ENCODE assay signal across 24 mouse cellular contexts in the genomic region with DNA sequence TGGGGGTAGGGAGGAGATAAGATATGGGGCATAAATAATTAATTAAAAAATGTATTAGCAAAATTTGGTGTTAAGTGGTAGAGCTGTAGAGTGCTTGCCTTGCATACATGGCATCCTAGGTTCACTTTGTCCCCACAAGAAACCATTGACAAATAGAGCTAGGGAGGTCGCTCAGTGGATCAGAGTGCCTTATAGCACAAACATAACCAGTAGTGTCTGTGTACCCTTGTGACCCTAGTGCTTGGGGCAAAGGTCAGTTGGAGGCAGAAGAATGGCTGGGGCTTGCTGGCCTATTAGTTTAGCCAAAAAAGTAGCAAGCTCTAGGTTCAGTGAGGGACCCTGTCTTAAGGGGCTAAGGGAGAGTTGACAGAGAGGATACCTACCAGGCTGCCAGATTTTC. TPM values are rescaled to one million over a fixed set of nuclear protein-coding genes. Genes with fewer than 3 reads are reported as not detected.
DNase-seq lines count a peak whose midpoint lies in the region; ATAC-seq and TF ChIP-seq lines count a peak whose summit lies in the region.
"Had no signal": no experiment of that assay in that cellular context is flagged by ENCODE, and none has a peak within 500 bp of the region (broad histone marks: within the 10 kb centered on the region; RNA-seq: fewer than 3 reads in every experiment).

No protein-coding gene starts in this region.

- ATAC-seq in liver, embryonic 11.5 days (replicated peaks; ENCODE audit: low FRiP score): peak; percentile 39; the same call in 1 of the 2 replicates
- ATAC-seq in liver, embryonic 13.5 days (ENCODE audit: low read depth): peak; percentile 71
- ATAC-seq in liver, embryonic 16.5 days (ENCODE audit: low read depth): peak; percentile 71
- no peak for ATAC-seq in forebrain, embryonic 13.5 days
- ATAC-seq: forebrain, embryonic 15.5 days; Patski had no signal

- H3K9me3 ChIP-seq in liver, embryonic 11.5 days (ENCODE audit: control insufficient read depth, low read length): no peaks in the 10 kb centered on the region
- H3K9me3 ChIP-seq in liver, embryonic 13.5 days (replicated peaks): no peaks in the 10 kb centered on the region
- no peaks in the 10 kb centered on the region for H3K9me3 ChIP-seq in liver, embryonic 16.5 days (replicated peaks; ENCODE audit: control insufficient read depth, low read length)
- no peaks in the 10 kb centered on the region for H3K9me3 ChIP-seq in forebrain, embryonic 13.5 days (replicated peaks)
- H3K9me3 ChIP-seq: embryonic facial prominence, embryonic 12.5 days; embryonic facial prominence, embryonic 15.5 days; forebrain, embryonic 15.5 days; G1E; hindbrain, embryonic 12.5 days; hindbrain, embryonic 15.5 days had no signal

- no peak for TF ChIP-seq POLR2A in kidney, adult 2 months (IDR thresholded peaks at IDR 0.05; ENCODE audit: low read depth, low read length)

- DNase-seq in kidney, adult 2 months: peak; percentile 22
- DNase-seq in kidney, postnatal 14 days: no peak
- no peak for DNase-seq in liver, embryonic 11.5 days (ENCODE audit: low spot score)
- DNase-seq in liver, embryonic 13.5 days: no peak
- no peak for DNase-seq in right cerebral cortex, postnatal 10 days (ENCODE audit: low spot score in 2 of 2)
- DNase-seq in lung, postnatal 14 days: no peak
- DNase-seq: adrenal gland, postnatal 14 days; B cell, adult 2 months; cerebellum, adult 11 months; cerebellum, adult 2 months; cerebellum, adult 9-11 months; cerebellum, postnatal 25 days; gastrocnemius, postnatal 25 days had no signal

- H3K4me2 ChIP-seq in liver, embryonic 11.5 days: no peak overlapping the region
- H3K4me2 ChIP-seq in liver, embryonic 13.5 days: no peak overlapping the region
- H3K4me2 ChIP-seq in liver, embryonic 16.5 days (ENCODE audit: low read depth, low read length): no peak overlapping the region
- no peak overlapping the region for H3K4me2 ChIP-seq in forebrain, embryonic 13.5 days
- H3K4me2 ChIP-seq: embryonic facial prominence, embryonic 12.5 days; embryonic facial prominence, embryonic 15.5 days; forebrain, embryonic 15.5 days; heart, embryonic 11.5 days; hindbrain, embryonic 12.5 days; hindbrain, embryonic 15.5 days had no signal

- H3K36me3 ChIP-seq in kidney, adult 2 months (ENCODE audit: control insufficient read depth, insufficient read depth, low read length): no peaks in the 10 kb centered on the region
- H3K36me3 ChIP-seq in liver, embryonic 11.5 days (ENCODE audit: control insufficient read depth, insufficient read depth, low read length): no peaks in the 10 kb centered on the region
- no peaks in the 10 kb centered on the region for H3K36me3 ChIP-seq in liver, embryonic 13.5 days
- no peaks in the 10 kb centered on the region for H3K36me3 ChIP-seq in liver, embryonic 16.5 days (ENCODE audit: control insufficient read depth, insufficient read depth)
- H3K36me3 ChIP-seq in forebrain, embryonic 13.5 days (ENCODE audit: poor library complexity, severe bottlenecking): no peaks in the 10 kb centered on the region
- H3K36me3 ChIP-seq: embryonic facial prominence, embryonic 12.5 days; embryonic facial prominence, embryonic 15.5 days; forebrain, embryonic 15.5 days; hindbrain, embryonic 12.5 days; hindbrain, embryonic 15.5 days had no signal

- 0 out of 2 replicates have a peak, but pooled peaks cover 4% of the 10 kb centered on the region for H3K4me1 ChIP-seq in kidney, adult 2 months (ENCODE audit: control insufficient read depth, insufficient read depth, low read length)
- H3K4me1 ChIP-seq in liver, embryonic 11.5 days (replicated peaks; ENCODE audit: control insufficient read depth, insufficient read depth, low read length): peaks cover 15% of the 10 kb centered on the region
- peaks cover 19% of the 10 kb centered on the region for H3K4me1 ChIP-seq in liver, embryonic 13.5 days (replicated peaks)
- H3K4me1 ChIP-seq in liver, embryonic 16.5 days (ENCODE audit: control insufficient read depth, low read depth, low read length): peaks cover 3% of the 10 kb centered on the region; the same call in 1 of the 2 replicates
- no peaks in the 10 kb centered on the region for H3K4me1 ChIP-seq in forebrain, embryonic 13.5 days
- H3K4me1 ChIP-seq: embryonic facial prominence, embryonic 12.5 days; embryonic facial prominence, embryonic 15.5 days; forebrain, embryonic 15.5 days; hindbrain, embryonic 12.5 days; hindbrain, embryonic 15.5 days had no signal

- H3K27ac ChIP-seq in kidney, adult 2 months (ENCODE audit: insufficient read depth, low read depth, low read length): no peak overlapping the region
- no peak overlapping the region for H3K27ac ChIP-seq in liver, embryonic 11.5 days (ENCODE audit: low read depth, low read length)
- no peak overlapping the region for H3K27ac ChIP-seq in liver, embryonic 13.5 days
- 0 out of 2 replicates have a peak overlapping the region, but pooled peaks have one; percentile 30 for H3K27ac ChIP-seq in liver, embryonic 16.5 days (ENCODE audit: low read length)
- no peak overlapping the region for H3K27ac ChIP-seq in forebrain, embryonic 13.5 days
- H3K27ac ChIP-seq: embryonic facial prominence, embryonic 12.5 days; embryonic facial prominence, embryonic 15.5 days; forebrain, embryonic 15.5 days; hindbrain, embryonic 12.5 days; hindbrain, embryonic 15.5 days had no signal

- no peak overlapping the region for H3K4me3 ChIP-seq in kidney, adult 2 months (ENCODE audit: insufficient read depth, low read depth, low read length)
- H3K4me3 ChIP-seq in liver, embryonic 11.5 days (ENCODE audit: low read depth, low read length): no peak overlapping the region
- no peak overlapping the region for H3K4me3 ChIP-seq in liver, embryonic 13.5 days (replicated peaks)
- H3K4me3 ChIP-seq in liver, embryonic 16.5 days (ENCODE audit: low read depth, low read length): no peak overlapping the region
- H3K4me3 ChIP-seq in forebrain, embryonic 13.5 days: no peak overlapping the region
- H3K4me3 ChIP-seq: embryonic facial prominence, embryonic 12.5 days; embryonic facial prominence, embryonic 15.5 days; forebrain, embryonic 15.5 days; hindbrain, embryonic 12.5 days; hindbrain, embryonic 15.5 days had no signal

- H3K27me3 ChIP-seq in kidney, adult 2 months (replicated peaks; ENCODE audit: control insufficient read depth, insufficient read depth, low read length): no peaks in the 10 kb centered on the region
- no peaks in the 10 kb centered on the region for H3K27me3 ChIP-seq in liver, embryonic 11.5 days (replicated peaks; ENCODE audit: control insufficient read depth, insufficient read depth, low read length)
- H3K27me3 ChIP-seq in liver, embryonic 13.5 days: no peaks in the 10 kb centered on the region
- H3K27me3 ChIP-seq in liver, embryonic 16.5 days (ENCODE audit: control insufficient read depth, insufficient read depth, low read depth, low read length): no peaks in the 10 kb centered on the region
- no peaks in the 10 kb centered on the region for H3K27me3 ChIP-seq in forebrain, embryonic 13.5 days
- H3K27me3 ChIP-seq: CH12.LX; embryonic facial prominence, embryonic 12.5 days; embryonic facial prominence, embryonic 15.5 days; forebrain, embryonic 15.5 days; hindbrain, embryonic 12.5 days; hindbrain, embryonic 15.5 days; Patski had no signal

- no peak for TF ChIP-seq CTCF in kidney, adult 2 months (conservative IDR thresholded peaks at IDR 0.05; ENCODE audit: insufficient read depth, insufficient read length, low read depth, low read length)

- no peak overlapping the region for H3K9ac ChIP-seq in liver, embryonic 11.5 days (ENCODE audit: low read depth, low read length)
- no peak overlapping the region for H3K9ac ChIP-seq in liver, embryonic 13.5 days
- no peak overlapping the region for H3K9ac ChIP-seq in liver, embryonic 16.5 days (ENCODE audit: low read depth, low read length)
- no peak overlapping the region for H3K9ac ChIP-seq in forebrain, embryonic 13.5 days
- H3K9ac ChIP-seq: embryonic facial prominence, embryonic 12.5 days; embryonic facial prominence, embryonic 15.5 days; forebrain, embryonic 15.5 days; hindbrain, embryonic 12.5 days; hindbrain, embryonic 15.5 days had no signal

- 79% methylated on average over 1 of the region's 1 CpGs for WGBS in kidney, adult 2 months
- WGBS in liver, embryonic 11.5 days: 72% methylated on average over 1 of the region's 1 CpGs
- 69% methylated on average over 1 of the region's 1 CpGs for WGBS in liver, embryonic 13.5 days (ENCODE audit: insufficient replicate concordance)
- WGBS in liver, embryonic 16.5 days (ENCODE audit: insufficient replicate concordance): 55% methylated on average over 1 of the region's 1 CpGs
- WGBS in forebrain, embryonic 13.5 days: 90% methylated on average over 1 of the region's 1 CpGs

RNA-seq across cellular contexts. Expression of a gene that starts 45.6 kb away (rescaled TPM):
- polyA plus RNA-seq in kidney, adult 2 months (2012; rRNA removed): 3.3 and 4.1 TPM in 2 replicates
- 5.7 and 7.0 TPM in 2 replicates for polyA plus RNA-seq in liver, embryonic 11.5 days (2014; fragmentation: Nextera tagmentation; extraction: Ambion mirVana)
- 3.8 and 4.1 TPM in 2 replicates for polyA plus RNA-seq in liver, embryonic 13.5 days (2015; fragmentation: Nextera tagmentation; extraction: Ambion mirVana)
- 2.8 TPM in 2 replicates for polyA plus RNA-seq in liver, embryonic 16.5 days (2015; fragmentation: Nextera tagmentation; extraction: Ambion mirVana)
- 28.1 and 30.1 TPM in 2 replicates for polyA plus RNA-seq in forebrain, embryonic 13.5 days (2015; fragmentation: Nextera tagmentation; extraction: Ambion mirVana)
